Mouse (Mus musculus) limb, embryonic 13.5 days (tissue): ENCODE measurements around the gene Naaladl1. TPM values are rescaled to one million over a fixed set of nuclear protein-coding genes. Genes with fewer than 3 reads are reported as not detected.
"Not testable (repeated sequence)": the region's sequence is repeated elsewhere in the genome, so short reads cannot be mapped to it uniquely, and the experiment has no call there.

Experiments used
- ATAC-seq: fragments of 200-750 bp; cut with Nextera tagmentation; 2 replicates; pipeline ENCODE4 v1.8.0; 2017; ENCODE audit warnings: low read depth, moderate number of reproducible peaks, moderate TSS enrichment; ENCODE audit not compliant: low FRiP score
- H3K27ac ChIP-seq: fragments of 300-500 bp; sonication (generic); 2 replicates; pipeline ENCODE4 v1.5.1; 2015; ENCODE audit warnings: inconsistent platforms, mild to moderate bottlenecking, moderate library complexity
- H3K27me3 ChIP-seq: fragments of 300-500 bp; sonication (generic); 2 replicates; pipeline ENCODE4 v1.6.1; 2015; ENCODE audit warnings: mild to moderate bottlenecking, inconsistent platforms
- H3K36me3 ChIP-seq: fragments of 300-500 bp; sonication (generic); 2 replicates; pipeline ENCODE4 v1.6.1; 2015; ENCODE audit warnings: inconsistent platforms, mild to moderate bottlenecking, moderate library complexity
- H3K4me1 ChIP-seq: fragments of 300-500 bp; sonication (generic); 2 replicates; pipeline ENCODE4 v1.6.1; 2015; ENCODE audit warnings: inconsistent platforms
- H3K4me2 ChIP-seq: fragments of 300-500 bp; sonication (generic); replicated peaks from 2 replicates; pipeline ENCODE4 v1.6.1; 2015; ENCODE audit warnings: inconsistent platforms, mild to moderate bottlenecking, moderate library complexity
- H3K4me3 ChIP-seq: fragments of 300-500 bp; sonication (generic); 2 replicates; pipeline ENCODE4 v1.5.1; 2015; ENCODE audit warnings: moderate library complexity, mild to moderate bottlenecking, inconsistent platforms
- H3K9ac ChIP-seq: fragments of 300-500 bp; sonication (generic); 2 replicates; pipeline ENCODE4 v1.6.1; 2015; ENCODE audit warnings: mild to moderate bottlenecking, inconsistent platforms
- H3K9me3 ChIP-seq: fragments of 300-500 bp; sonication (generic); 2 replicates; pipeline ENCODE4 v1.6.1; 2016; ENCODE audit warnings: inconsistent platforms
- WGBS: fragments of 180-500 bp; shearing (Covaris S2); methylation state at CpG from one replicate; pipeline ENCODE4 v1.1.7; 2015; 5-methylcytosine and 5-hydroxymethylcytosine counted together
- polyA plus RNA-seq: library from polyadenylated mRNA; unstranded; fragments of >200 nt; fragmentation: Nextera tagmentation; extraction: Ambion mirVana; gene quantifications from 2 replicates; pipeline ENCODE4 v1.2.1, GENCODE M21; 2015

The Naaladl1 gene
- polyA plus RNA-seq, 1 experiment from 2014 or later: 0.65 TPM

DNA sequence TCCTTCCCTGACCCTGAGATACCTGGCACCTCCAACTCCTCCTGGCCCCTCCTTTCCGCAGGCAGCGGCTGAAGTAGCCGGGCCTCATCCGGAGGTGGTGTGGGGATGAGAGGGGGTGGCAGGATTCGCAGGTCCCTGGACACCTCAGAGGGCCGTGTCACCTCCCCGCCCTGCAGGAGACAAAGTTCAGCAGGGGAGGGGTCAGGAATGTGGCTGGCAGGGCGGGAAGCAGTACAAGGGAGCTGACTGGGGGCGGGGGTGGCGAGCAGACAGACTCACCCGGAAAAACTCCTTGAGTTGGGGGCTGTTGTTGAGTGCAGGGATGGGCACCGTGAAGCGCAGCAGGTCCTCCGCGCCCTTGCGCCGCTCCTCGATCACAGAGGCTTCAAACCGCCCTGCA lies 16.2 kb downstream of the Naaladl1 start:
- H3K4me3 ChIP-seq: no peak overlapping the region
- 24% methylated on average over 19 of the region's 19 CpGs for WGBS

GRCm38 (mm10) chr19:6123330-6123729 lies 17.7 kb downstream of the Naaladl1 start:
- ATAC-seq: no peak
- no peak overlapping the region for H3K9ac ChIP-seq
- peaks cover 13% of the 10 kb centered on the region for H3K36me3 ChIP-seq
- 65% methylated on average over 8 of the region's 8 CpGs for WGBS
- H3K9me3 ChIP-seq: no peaks in the 10 kb centered on the region
- no peak overlapping the region for H3K4me3 ChIP-seq
- no peaks in the 10 kb centered on the region for H3K27me3 ChIP-seq
- no peak overlapping the region for H3K27ac ChIP-seq
- H3K4me2 ChIP-seq: no peak overlapping the region
- peaks cover 10% of the 10 kb centered on the region for H3K4me1 ChIP-seq

More for the DNA sequence above, 16.2 kb downstream of the Naaladl1 start:
- H3K9me3 ChIP-seq: no peaks in the 10 kb centered on the region
- H3K4me1 ChIP-seq: peaks cover 19% of the 10 kb centered on the region
- ATAC-seq: no peak
- no peak overlapping the region for H3K4me2 ChIP-seq
- no peaks in the 10 kb centered on the region for H3K27me3 ChIP-seq
- peaks cover 13% of the 10 kb centered on the region for H3K36me3 ChIP-seq
- no peak overlapping the region for H3K27ac ChIP-seq
- H3K9ac ChIP-seq: no peak overlapping the region

GRCm38 (mm10) chr19:6124898-6125297 lies 19.3 kb downstream of the Naaladl1 start:
- Histone ChIP-seq H3K9ac (no peak overlapping the region), H3K27me3 (no peaks in the 10 kb centered on the region), H3K27ac (no peak overlapping the region), H3K4me2 (no peak overlapping the region), H3K9me3 (no peaks in the 10 kb centered on the region), H3K4me3 (no peak overlapping the region), H3K36me3 (peaks cover 13% of the 10 kb centered on the region), H3K4me1 (peaks cover 4% of the 10 kb centered on the region; the same call in 1 of the 2 replicates)
- WGBS: 72% methylated on average over 2 of the region's 2 CpGs
- no peak for ATAC-seq

- no peaks in the 10 kb centered on the region for H3K27me3 ChIP-seq
- peaks cover 8% of the 10 kb centered on the region; the same call in 1 of the 2 replicates for H3K36me3 ChIP-seq
- H3K9ac ChIP-seq: no peak overlapping the region
- ATAC-seq: no peak
- no peaks in the 10 kb centered on the region for H3K9me3 ChIP-seq
- H3K4me2 ChIP-seq: no peak overlapping the region
- WGBS: 26% methylated on average over 4 of the region's 4 CpGs
- no peak overlapping the region for H3K27ac ChIP-seq
- no peak overlapping the region for H3K4me3 ChIP-seq
- H3K4me1 ChIP-seq: peaks cover 4% of the 10 kb centered on the region; the same call in 1 of the 2 replicates
These were observed 20.7 kb downstream of the Naaladl1 start for GRCm38 (mm10) chr19:6126289-6126688.

DNA sequence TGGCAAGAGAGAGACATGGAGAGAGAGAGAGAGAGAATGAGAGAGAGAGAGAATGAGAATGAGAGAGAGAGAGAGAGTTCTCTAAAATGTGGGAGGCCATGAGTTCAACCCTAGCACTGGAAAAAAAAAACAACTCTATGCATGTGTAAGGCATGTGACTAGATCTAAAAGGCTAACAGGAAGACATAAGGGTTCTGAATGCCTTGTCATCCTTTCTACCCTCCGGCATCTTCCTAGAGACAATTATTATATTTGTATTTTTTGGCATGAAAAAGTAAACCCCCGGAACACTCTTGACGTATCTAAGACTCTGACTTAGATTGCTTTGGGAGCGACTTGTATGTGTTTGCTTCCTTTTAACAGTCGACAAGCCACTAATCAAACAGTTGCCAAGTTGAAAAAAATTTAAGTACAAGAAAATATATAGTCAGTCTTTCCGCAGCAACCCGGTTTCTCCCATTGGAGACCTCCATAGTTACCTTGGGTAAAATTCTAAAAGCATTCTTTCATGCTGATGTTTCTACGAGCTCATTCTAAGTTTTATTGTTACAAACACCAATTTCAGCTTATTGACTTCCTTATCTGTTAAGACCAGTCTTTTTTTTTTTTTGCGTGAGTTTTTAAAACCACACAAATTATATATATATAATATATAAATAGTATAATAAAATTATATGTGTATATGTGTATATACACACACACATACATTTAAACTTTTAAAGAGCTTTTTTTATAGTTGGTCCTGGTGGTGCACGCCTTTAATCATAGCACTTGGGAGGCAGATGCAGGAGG lies 21.4 kb downstream of the Naaladl1 start:
- H3K27ac ChIP-seq: no peak overlapping the region
- H3K4me3 ChIP-seq: peak overlapping the region; percentile 61
- H3K4me2 ChIP-seq: peak overlapping the region; percentile 63
- WGBS: 74% methylated on average over 10 of the region's 10 CpGs
- H3K9me3 ChIP-seq: no peaks in the 10 kb centered on the region
- no peak for ATAC-seq
- H3K9ac ChIP-seq: peak overlapping the region; percentile 73; the same call in 1 of the 2 replicates
- H3K4me1 ChIP-seq: peaks cover 4% of the 10 kb centered on the region; the same call in 1 of the 2 replicates
- no peaks in the 10 kb centered on the region for H3K27me3 ChIP-seq
- H3K36me3 ChIP-seq: peaks cover 1% of the 10 kb centered on the region; the same call in 1 of the 2 replicates

DNA sequence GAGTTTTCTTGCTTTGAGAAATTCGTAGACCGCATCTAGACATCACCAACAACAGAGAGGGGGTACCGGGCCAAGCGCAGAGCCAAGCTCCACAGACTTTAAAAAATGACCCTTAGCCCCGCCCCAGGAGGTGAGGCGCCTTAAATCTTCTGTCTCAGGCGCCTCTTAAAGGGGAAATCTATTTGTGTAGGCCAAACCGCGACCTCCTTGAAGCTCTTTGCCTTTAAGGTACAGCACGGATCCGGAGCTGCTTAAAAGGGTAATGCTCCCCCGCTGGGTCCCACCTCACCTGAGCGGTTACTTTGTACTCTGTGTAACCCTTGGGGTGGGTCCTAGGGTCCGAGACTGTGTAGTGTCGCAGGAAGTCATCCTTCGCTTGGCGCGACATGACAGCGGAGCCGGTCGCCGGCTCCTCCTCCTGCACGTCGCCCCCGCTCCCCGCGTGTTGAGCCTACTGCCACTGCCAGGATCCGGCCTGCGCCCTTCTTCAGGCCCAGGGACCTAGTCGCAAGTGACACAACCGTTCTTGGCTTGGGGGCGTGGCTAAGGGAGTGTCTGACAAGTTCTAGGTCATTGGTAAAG lies 22.3 kb downstream of the Naaladl1 start, which contains the start of gene Snx15:
Gene Snx15 (minus strand): TSS at position 545 of the 582 bp plus-strand sequence.
- WGBS: under 1% methylated on average over 32 of the region's 32 CpGs
- peak within 1 kb of the TSS; percentile 73 for H3K9ac ChIP-seq
- H3K4me2 ChIP-seq: peak within 1 kb of the TSS; percentile 63
- no peaks in the 10 kb centered on the region; the same call in 1 of the 2 replicates for H3K36me3 ChIP-seq
- H3K27ac ChIP-seq: peak within 1 kb of the TSS; percentile 83
- peaks cover 4% of the 10 kb centered on the region; the same call in 1 of the 2 replicates for H3K4me1 ChIP-seq
- no peaks in the 10 kb centered on the region for H3K27me3 ChIP-seq
- no peaks in the 10 kb centered on the region for H3K9me3 ChIP-seq
- ATAC-seq: peak; percentile 92
- H3K4me3 ChIP-seq: peak within 1 kb of the TSS; percentile 61

DNA sequence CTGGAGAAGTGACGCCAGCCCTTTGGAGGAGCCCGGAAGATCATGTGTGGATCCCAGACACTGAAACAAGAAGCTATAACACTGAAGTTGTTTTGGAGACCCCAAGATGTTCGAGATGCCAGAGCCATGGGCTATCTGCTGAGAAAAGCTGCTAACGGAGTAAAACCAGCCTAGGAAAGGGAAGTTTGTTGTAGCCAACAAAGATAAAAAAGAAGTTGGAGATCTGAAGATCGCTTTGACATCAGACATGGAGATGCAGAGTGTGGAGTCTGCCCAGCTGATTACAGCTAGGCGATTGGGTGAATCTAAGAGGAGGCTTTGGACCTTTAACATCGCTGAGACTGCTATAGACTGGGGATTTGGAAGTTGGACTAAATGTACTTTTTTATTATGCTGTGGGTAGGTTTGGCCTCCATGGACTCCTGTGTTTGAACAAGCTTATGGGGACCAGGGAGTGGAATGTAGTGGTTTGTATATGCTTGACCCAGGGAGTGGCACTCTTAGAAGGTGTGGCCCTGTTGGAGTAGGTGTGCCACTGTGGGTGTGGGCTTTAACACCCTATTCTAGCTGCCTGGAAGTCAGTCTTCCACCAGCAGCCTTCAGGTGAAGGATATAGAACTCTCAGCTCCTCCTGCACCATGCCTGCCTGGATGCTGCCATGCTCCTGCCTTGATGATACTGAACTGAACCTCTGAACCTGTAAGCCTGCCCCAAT lies 25.0 kb downstream of the Naaladl1 start:
- H3K9me3 ChIP-seq, H3K27me3 ChIP-seq, ATAC-seq, H3K4me3 ChIP-seq, H3K4me1 ChIP-seq, H3K4me2 ChIP-seq, H3K27ac ChIP-seq, H3K9ac ChIP-seq: not testable (repeated sequence)
- WGBS: 73% methylated on average over 7 of the region's 7 CpGs
- peaks cover 19% of the 10 kb centered on the region for H3K36me3 ChIP-seq

DNA sequence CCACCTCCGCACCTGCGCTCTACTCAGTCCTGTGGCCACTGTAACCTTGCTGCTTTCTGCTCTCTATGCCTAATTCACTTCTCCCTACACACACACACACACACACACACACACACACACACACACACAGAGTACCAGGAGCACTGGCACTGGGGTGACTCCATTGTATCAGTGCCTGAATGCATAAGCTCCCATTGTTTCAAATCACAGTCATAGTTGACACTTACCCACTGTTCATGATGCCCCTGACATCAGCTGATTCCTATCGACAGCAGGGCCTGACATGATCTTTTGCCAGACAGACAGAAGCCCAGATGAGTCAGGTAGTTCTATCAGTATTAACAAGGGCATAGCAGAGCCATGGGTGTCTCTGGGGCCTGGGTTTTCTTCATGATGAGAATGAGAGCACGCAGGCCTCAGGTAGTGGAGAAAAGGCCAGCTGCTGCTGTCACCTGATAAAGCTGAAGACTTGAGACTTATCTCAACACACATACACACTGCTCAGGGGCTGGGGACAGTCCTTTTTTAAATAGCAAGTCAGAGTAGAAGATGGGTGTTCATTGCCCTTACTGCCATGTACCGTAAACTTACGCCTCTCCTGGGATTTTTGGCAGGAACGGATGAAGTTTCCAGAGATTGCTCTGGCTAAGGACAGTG lies 26.7 kb downstream of the Naaladl1 start:
- no peak for ATAC-seq
- H3K4me1 ChIP-seq: peaks cover 4% of the 10 kb centered on the region; the same call in 1 of the 2 replicates
- peaks cover 36% of the 10 kb centered on the region for H3K36me3 ChIP-seq
- H3K27me3 ChIP-seq: no peaks in the 10 kb centered on the region
- no peak overlapping the region for H3K4me3 ChIP-seq
- no peak overlapping the region for H3K4me2 ChIP-seq
- H3K9me3 ChIP-seq: no peaks in the 10 kb centered on the region
- no peak overlapping the region for H3K9ac ChIP-seq
- WGBS: 84% methylated on average over 7 of the region's 7 CpGs
- H3K27ac ChIP-seq: no peak overlapping the region

GRCm38 (mm10) chr19:6133197-6133596 lies 27.6 kb downstream of the Naaladl1 start:
- not testable (repeated sequence) for H3K9me3 ChIP-seq, H3K4me1 ChIP-seq, H3K27me3 ChIP-seq, H3K4me3 ChIP-seq, ATAC-seq, H3K27ac ChIP-seq, H3K9ac ChIP-seq, H3K4me2 ChIP-seq
- peaks cover 39% of the 10 kb centered on the region for H3K36me3 ChIP-seq
- WGBS: 50% methylated on average over 1 of the region's 1 CpGs

DNA sequence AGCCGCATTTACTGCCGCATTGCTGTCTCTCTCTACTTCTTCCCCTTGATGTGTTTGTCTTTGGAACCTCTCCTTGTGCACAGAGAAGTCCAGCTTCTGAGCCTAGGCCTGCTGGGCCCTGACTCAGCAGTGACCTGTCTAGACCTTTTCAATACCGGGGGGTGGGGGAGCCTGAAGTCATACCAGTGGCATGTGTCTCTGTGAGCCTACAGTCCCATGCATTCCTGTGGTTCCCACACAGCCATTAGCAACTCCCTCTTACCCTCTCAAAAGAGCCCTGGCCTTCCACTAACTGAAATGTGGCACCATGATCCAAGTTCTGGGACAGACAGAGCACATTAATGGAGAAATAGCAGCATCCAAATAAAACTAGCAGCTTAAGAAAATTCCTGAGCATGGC lies 30.8 kb downstream of the Naaladl1 start:
- WGBS: 82% methylated on average over 3 of the region's 3 CpGs
- Histone ChIP-seq H3K27me3 (no peaks in the 10 kb centered on the region), H3K9ac (peak overlapping the region; percentile 19; the same call in 1 of the 2 replicates), H3K9me3 (no peaks in the 10 kb centered on the region), H3K4me2 (no peak overlapping the region), H3K27ac (no peak overlapping the region), H3K4me1 (peaks cover 10% of the 10 kb centered on the region), H3K4me3 (no peak overlapping the region), H3K36me3 (peaks cover 44% of the 10 kb centered on the region)
- no peak for ATAC-seq

DNA sequence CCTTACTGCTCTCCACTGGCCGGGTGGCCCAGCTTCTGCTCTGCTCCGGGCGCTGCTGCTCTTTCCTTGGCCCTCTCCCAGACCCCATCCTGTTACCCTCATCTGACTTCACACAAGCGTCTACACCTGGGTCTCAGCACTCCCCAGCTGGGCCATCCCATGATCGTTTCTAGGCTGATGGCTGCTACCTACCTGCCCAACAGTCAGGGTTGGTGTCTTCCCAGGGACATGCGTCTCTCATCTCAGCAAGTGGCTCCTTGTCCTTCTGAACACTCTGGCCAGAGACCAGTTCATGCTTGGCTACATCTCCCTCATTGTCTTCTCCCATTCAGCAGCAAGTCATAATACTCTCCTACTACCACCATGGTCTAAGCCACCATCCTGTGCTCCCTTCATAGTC lies 34.1 kb downstream of the Naaladl1 start:
- Histone ChIP-seq H3K4me1 (peaks cover 13% of the 10 kb centered on the region), H3K9me3 (no peaks in the 10 kb centered on the region), H3K27me3 (no peaks in the 10 kb centered on the region), H3K4me3 (peak overlapping the region; percentile 67), H3K36me3 (peaks cover 34% of the 10 kb centered on the region), H3K9ac (peak overlapping the region; percentile 89; the same call in 1 of the 2 replicates), H3K27ac (no peak overlapping the region), H3K4me2 (peak overlapping the region; percentile 85)
- 91% methylated on average over 6 of the region's 6 CpGs for WGBS
- no peak for ATAC-seq
